Mouse (Mus musculus): Measurements from ENCODE around the gene Htr3b.
A peak's percentile ranks its signal among the peaks of the same experiment; 100 is the strongest.
"Not testable (repeated sequence)": the region's sequence is repeated elsewhere in the genome, so short reads cannot be mapped to it uniquely, and the experiment has no call there.

Htr3b gene

DNA sequence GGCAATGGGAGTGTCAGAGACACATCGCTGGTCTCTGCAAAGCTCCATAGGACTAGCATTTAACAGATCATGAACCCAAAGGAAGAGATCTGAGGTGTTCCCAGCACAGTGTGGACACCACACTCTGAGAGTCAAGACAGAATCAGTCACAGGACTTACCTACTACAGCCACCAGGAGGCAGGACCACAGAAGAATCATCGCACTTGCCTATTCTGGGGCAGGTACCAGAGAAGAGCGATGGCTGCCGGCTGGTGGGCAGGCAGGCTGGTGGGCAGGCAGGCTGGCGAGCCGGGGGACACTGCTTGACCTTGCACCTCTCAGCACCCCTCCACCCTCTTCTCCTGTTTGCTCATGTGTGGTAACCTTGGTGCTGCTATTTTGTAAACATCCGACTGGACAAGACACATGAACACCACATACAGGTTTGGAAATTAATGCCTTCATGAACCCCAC, at the start of gene Htr3b:
Htr3b (minus strand) TSS at position 404 of the 454 bp plus-strand sequence.
- no peak for DNase-seq (ENCODE audit: low spot score in 2 of 2)

DNA sequence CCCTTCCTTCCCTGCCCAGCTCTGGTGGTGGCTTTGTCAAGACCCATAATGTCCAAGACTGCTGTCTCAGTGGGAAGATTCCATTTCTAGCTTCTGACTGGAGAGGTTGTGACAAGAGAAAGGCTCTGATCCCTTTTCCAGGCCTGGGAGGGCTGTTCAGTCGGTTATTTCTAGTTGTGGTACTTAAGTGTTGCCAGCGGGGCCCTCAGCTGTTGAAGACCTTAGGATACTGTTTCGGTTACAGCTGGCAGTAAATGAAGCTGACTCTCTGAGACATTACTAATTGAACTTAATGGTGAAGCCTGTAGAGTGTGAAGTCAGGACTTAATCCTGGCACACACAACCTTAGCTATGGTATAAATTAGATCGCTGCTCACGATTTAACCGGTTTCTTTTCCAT, 34.5 kb upstream of the Htr3b start:
- no peak for DNase-seq (ENCODE audit: low spot score in 2 of 2)

DNA sequence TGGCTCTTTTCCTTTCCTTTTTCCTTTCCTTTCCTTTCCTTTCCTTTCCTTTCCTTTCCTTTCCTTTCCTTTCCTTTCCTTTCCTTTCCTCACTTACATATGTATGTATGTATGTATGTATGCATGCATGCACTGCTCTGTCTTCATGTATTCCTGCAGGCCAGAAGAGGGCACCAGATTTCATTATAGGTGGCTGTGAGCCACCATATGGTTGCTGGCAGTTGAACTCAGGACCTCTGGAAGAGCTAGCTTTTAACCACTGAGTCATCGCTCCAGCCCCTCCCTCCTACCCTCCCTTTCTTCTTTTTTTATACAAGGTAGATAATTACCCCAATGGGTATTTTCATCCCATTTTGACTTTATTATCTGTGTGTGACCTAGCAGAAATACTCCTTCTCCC, 30.9 kb upstream of the Htr3b start:
- DNase-seq (ENCODE audit: low spot score in 2 of 2): no peak

DNA sequence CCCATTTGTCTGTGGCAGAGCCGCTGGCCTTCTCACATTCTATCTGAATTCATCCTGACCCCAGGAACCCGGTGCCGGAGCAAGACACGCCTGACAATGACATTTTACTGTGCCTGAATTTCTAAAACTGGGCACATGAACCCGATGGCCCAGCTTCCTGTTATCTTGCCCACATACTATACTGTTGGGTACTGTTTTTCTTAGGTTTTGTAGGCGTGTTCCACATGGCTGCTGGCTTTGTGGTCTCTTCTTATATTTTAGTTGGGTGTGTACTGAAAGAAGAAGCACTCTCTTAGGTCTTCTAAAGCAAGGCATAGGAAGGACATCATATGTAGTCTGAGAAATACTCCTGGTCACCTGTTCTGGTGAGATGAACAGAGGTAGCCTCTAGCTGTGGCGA, 30.0 kb upstream of the Htr3b start:
- DNase-seq (ENCODE audit: low spot score in 2 of 2): no peak

DNA sequence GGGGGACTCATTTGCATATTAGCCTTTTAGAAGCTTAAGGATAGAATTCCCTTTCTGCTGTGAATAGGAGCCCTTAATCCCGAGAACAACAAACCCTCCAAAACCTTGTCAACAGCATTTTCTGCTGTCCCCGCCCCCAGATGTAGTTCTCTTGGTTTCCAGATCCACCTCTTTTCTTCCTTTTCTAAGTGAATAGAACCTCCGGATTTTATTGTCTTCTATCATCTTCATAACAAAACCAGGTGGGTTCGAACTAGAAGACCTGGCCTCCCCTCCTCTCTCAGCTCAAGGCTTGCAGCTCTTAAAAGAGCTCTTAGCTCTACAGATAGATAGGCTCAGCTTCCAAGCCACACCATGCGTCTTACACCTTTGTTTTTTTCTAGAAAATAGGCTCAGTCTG, 26.9 kb upstream of the Htr3b start:
- no peak for DNase-seq (ENCODE audit: low spot score in 2 of 2)

DNA sequence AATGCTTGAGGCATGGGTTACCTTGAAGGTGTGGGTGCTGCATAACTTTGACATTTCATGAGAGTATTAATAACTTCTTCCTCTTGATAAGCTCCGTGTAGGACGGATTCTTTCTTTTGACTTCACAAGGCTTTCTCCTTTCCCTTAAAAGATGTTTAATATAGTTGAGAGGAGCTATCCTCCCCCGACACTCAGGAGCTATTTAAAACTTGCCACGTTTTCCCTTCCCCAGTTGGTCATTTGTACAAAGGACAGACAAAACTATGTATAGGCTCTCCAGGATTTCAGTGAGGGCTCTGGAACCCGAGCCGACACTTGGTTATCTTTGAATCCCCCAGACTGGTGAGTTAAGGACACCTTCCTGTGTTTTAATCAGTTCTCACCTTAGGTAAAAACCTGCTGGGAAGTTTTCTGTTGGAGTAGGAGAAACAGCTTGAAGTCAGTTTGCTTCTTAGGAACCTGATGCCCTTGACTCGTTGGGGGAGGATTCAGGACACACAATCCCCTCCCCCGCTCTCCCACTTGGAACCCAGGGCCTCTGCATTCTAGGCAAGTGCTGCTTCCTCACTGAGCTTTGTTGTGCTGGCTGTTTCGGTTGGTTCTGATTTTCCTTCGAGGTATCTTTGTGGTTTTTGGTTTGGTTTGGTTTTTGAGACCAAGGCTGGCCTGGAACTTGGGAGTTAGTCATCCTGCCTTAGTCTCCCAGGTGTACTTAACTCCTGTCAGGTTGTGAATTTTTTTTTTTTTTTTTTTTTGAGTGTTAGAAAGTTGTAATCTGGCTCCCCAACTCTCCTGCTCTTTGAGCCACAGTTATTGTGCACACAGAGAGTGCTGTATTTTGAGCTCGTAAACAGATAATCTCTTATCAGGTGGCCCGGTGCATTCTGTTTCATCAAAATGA, 22.7 kb upstream of the Htr3b start:
- DNase-seq (ENCODE audit: low spot score in 2 of 2): no peak

DNA sequence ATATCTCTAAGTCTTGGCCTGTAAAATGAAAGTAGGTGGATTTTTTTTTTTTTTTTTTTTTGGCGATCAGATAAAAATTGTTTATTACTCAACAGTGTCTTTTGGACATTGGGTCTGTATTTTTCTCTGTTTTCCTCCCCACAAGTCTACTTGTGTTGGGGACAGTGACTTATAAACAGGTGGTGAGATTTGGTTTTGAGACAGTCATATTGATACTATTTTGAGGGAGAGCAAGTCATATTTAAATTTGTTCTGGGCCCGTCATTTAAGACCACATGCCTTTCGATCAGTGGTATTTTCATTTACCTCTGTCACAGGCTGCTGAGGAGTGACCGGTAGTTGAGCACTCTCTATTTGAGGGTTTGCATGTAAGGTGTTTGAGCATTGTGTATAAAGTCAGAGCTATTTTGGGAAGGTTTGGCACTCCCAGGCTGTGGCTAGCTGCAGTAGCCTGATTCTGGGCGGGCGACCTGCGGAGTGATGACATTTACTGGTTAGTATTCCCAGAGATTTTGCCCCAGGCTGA, 21.9 kb upstream of the Htr3b start:
- peak in 1 of 2 experiments; percentile 17 for DNase-seq (ENCODE audit: low spot score in 2 of 2)

DNA sequence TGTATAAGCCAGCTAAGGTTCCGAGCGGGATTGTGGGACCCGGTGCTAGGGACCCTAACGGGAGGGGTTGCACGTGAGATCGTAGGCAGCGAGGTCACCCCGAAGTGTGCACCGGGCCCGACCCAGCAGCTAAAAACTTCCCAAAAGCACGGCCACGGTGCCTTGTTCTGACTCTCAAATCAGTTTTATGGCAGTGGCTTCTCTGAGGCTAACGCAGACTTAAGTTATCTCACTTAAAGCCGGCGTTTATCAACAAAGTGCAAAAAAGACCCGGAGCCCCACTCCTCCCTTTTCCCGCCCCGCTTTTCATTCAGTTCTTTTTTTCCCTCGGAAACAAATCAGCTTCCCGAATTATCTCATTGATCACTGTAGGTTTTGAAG, 20.9 kb upstream of the Htr3b start:
- no peak for DNase-seq (ENCODE audit: low spot score in 2 of 2)

DNA sequence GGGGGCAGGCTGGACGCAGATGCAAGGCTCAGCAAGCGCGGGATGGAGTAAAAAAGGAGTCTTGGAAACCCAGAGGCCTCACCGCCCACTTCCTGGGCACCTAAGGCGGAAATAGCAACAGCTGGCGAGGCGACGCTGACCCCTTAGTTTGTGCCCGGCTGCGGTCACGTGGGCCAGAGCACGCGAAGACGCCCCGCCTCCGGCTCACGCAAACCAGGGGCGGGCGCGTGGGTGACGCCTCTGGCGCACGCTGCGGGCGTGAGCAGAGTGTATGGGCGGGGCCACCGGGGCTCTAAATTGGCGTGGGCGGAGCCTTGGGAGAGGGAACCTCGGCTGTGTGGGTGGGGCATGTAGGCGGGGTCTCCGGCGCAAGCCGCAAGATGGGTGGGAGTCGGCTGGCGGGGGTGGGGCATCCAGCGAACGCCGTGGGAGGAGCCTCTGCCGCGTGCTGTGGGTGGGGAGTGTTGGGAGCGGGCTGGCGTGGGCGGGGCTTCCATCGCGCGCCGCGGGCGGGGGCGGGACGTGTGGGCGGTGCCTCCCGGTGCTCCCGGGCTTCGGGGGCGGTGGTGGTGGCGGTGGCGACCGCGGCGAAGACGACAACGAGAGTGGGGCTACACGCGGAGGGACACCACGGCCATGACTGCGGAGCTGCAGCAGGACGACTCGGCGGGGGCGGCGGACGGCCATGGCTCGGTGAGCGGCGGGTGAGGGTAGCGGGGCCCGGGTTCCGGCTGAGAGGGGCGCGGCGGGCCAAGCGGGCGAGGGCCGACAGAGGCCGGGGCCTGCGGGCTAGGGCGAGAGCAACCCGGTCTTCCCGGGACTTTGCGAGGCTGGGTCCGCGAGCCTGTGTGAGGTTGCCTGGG, 20.3 kb upstream of the Htr3b start, which contains the start of gene Usp28:
Usp28 (plus strand) TSS at position 531 of the 863 bp plus-strand sequence.
- DNase-seq (ENCODE audit: low spot score in 2 of 2): peak; percentile 96

DNA sequence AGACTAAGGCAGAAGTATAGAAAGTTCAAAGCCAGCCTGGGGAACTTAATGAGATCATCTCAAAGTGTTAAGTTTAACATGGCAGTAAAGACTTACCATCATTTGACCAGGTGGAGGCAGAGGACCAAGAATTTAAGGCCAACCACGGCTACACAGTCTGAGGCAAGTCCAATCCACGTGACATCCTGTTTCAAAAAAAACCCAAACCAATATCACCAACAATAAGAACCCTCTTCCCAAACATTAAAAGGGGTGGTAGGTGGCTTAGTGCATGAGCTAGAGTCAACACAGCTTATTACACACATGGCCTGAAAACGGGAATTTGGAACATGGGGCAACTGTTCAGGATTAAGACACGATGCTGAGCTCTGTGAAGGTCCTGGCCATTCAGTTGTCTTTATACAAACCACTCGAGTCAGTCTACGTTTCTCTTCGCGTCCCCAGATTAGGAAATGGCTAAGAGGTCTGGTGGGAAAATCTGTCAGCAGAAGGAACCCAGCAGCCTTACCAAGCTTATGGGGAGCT, 19.6 kb upstream of the Htr3b start:
- no peak for DNase-seq (ENCODE audit: low spot score in 2 of 2)

DNA sequence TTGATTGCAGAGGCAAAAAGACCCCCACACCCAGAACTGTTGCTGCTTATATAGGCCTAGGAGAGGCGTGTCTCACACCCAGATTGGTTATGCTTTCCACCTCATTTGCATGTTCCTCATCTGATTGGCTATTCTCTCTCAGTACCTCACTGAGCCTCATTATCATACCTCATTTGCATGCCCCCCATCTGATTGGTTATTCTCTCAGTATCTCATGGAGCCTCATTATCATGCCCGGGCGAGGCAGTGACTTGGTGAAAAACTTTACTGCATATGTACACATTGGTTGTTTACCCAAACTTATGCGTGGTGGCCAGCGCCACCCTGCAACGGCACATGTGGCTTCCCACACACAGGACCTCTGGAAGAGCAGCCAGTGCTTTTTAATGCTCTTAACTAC, 19.0 kb upstream of the Htr3b start:
- not testable (repeated sequence) for DNase-seq (ENCODE audit: low spot score in 2 of 2)

DNA sequence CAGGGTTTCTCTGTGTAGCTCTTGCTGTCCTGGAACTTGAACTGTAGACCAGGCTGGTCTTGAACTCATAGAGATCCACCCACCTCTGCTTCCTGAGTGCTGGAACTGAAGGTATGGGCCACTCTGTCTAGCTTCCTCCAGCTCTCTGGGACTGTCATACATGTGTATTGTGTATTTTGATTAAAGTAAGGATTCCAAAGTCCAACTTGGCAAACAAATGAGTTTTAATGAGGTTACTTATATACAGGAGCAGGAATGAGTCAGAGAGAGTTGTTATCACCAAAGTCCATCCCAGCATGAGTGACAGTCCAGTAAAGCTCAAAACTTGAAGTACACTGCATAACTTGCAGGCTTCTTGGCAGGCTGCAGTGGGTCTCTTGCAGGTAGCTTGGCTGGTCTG, 17.0 kb upstream of the Htr3b start:
- DNase-seq (ENCODE audit: low spot score in 2 of 2): no peak

DNA sequence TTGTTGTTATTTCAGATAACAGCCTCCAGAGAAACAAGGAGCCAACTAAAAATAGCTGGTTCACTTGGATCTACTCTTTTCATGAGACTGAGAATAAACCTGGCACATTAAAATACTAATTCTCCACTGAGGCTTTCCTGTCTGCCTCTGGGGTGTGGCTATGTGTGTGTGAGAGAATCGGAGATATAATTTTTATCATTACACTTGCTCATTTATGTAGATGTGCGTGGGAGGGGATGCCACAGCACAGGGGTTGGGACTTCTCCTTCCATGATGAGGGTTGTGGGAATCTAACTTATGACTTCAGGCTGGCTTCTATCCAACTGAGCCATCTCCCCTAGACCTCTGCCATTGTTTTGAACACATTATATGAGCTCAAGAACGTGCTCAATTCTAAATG, 16.0 kb upstream of the Htr3b start:
- no peak for DNase-seq (ENCODE audit: low spot score in 2 of 2)

DNA sequence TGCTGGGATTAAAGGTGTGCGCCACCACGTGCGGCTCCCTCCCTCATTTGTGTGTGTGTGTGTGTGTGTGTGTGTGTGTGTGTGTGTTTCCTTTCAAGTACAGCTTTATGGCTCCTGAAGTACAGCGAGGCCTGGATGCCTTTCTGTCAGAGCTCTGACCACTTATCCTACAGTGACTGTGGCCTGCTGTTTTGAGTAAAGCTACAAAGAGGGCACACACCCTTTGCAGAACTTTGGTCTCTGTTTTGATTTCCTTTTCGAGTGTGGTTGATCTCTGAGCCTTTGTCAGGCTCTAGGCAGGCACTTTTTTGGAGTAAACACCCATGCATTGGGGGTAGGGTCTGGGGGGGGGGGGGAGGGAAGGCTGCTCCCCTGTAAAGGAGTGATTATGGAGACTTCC, 15.6 kb upstream of the Htr3b start:
- DNase-seq (ENCODE audit: low spot score in 2 of 2): no peak

DNA sequence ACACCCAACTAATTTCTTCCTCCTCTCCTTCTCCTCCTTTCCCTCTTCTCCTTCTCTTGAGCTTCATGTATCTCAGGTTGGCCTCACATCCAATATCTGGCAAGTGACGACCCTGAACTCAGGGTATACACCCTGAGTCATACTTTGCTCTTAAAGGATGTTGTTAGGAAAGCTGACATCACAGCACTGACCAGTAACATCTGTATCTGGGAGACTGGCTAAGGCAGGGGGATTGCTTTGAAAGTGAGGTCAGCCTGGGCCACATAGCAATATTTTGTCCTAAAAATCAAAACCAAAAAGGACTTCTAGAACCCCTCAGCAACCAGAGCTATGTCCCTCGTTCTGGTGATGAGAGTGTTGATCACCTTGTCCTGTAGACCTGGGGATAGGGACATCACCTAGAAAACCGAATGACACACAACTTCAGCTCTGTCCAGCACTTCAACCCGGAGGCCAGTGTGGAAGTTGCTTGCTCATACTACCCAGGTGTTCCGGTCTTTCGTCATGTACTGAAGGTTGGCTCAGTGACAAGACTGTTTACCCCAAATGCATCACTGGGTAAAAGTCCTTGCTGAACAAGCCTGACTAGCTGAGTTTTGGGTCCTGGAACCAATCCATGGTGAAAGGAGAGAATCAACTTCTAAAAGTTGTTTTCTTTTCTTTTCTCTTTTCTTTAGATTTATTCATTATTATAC, 12.0 kb upstream of the Htr3b start:
- no peak for DNase-seq (ENCODE audit: low spot score in 2 of 2)

DNA sequence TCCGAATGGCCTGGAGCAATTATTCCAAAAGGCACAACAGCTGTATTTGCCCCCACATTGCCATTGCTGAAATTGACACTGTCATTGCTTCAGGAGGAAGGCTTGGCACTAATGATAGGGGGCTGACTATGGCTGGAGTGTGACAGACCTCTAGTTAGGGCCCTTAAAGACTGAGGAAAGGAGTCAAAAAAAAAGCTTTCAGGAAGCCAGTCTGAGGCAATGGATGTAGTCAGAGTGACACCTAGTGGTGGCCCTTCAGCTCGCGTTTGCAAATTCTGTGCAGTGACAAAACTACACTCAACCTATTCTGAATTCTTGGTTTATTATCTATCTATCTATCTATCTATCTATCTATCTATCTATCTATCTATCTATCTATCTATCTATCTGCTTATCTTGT, 7.7 kb upstream of the Htr3b start:
- peak in 1 of 2 experiments; percentile 57 for DNase-seq (ENCODE audit: low spot score in 2 of 2)

DNA sequence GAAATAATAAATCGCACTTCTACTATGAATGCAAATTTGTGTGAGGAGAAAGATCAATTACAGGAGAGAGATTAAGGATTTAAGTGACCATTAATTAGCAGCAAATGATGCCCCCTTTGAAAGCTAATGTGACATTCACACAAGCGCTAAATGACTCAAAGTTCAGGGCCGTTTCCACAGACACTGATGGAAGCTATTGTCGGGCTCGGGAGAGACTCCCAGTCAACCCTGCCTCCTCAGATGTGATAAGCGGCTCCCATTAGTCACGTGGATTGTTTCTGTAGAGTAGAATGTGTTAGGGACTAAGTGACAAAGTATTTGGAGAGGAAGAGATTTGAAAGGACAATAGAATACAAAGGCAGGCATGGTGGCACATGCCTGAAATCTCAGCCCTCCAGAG, 2.7 kb downstream of the Htr3b start:
- no peak for DNase-seq (ENCODE audit: low spot score in 2 of 2)

DNA sequence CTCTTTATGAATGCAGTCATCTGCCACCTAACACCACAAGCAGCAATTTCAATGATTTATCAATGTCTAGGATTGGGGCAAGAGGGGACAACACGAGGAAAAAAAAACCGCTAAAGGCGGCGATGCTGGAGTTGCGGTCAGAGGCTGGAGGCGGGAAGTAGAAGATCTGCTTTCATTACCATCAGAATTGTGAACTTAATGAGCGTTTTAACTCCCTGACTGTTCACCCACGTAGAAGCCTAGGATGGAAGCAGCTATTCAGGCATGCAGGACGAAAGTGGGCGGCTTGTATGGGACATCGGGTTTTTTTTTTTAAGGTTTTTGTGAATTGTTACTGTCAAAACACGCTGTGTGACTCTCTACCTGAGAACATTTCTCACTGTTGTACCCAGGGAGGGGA, 3.5 kb downstream of the Htr3b start:
- DNase-seq (ENCODE audit: low spot score in 2 of 2): no peak

DNA sequence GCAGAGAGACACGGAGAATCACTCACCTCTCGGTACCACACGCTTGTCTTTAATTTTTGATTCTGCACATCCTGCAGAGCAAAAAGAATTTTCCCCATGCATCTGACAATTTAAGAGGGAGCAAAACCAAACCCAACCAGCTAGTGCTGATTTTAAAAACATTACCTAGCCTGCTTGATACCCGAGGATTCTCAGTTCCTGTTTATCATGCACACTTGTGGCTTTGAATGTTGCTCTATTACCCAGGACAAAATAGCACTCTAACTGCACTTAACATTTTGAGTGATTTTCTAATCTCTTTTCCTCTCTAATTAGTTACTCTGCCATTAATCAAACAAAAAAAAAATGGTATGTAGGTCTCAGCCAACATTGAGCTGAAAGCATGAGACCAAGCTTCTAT, 17.2 kb downstream of the Htr3b start:
- no peak for DNase-seq (ENCODE audit: low spot score in 2 of 2)

DNA sequence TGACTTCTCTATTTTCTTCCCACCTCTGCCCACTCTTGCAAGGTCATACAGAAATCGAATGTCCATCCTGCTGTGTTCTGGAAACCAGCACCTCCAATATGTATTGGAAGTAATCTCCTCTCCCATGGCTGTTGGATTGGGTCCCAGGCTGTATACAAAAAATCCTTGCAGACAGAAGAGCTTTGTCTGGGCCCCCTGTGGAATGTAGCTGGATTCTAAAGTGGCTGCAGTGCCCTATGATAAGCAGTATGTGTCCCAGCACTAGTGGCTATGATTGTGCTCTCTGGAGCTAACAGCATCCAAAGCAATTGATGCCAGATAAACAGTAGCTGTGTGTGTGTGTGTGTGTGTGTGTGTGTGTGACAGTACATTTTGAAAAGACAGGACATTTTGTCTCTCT, 22.4 kb downstream of the Htr3b start:
- no peak for DNase-seq (ENCODE audit: low spot score in 2 of 2)

DNA sequence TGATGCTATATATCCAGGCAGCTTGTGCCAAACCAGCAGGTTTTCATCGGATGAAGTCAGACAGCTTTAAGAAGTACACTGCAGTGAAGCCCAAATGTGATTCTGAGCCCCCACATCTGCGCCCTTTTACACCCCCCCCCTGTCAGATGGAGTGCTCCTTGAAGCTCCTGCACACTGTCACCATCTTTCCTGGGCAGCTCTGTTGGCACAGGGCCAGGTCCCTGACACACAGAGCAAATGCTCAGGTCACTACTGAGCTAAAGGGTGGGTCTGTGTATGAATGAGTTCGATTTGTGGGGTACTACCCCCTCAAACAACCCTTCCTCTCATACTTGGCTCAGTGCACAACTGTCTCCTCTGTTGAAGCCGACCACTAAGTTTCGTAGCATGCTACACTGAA, 35.4 kb downstream of the Htr3b start:
- DNase-seq (ENCODE audit: low spot score in 2 of 2): no peak

DNA sequence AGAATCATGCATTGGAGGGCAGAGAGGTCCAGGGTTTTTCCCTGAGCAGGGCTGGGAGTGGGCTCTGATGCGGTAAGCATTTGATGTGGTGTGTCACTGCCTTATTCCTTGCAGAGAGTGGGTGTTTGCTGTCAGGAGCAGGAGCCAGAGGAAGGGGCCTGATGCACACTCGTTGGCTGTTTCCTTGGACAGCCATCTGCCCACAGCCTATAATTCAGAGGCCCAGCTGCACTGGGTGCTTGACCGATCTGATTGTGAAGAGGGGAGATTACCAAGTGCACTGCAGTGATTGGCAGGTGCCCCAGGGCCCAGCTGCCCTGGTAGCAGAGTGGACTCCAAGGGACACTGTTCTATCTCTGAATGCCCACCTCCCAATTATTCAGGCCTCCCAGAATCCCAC, 36.0 kb downstream of the Htr3b start:
- DNase-seq (ENCODE audit: low spot score in 2 of 2): peak in 1 of 2 experiments; percentile 6

All from frontal cortex, postnatal 14 days (tissue).